Mouse (Mus musculus) kidney, adult 10 weeks (tissue): ENCODE data around the gene C530008M17Rik. TPM values are rescaled to one million over a fixed set of nuclear protein-coding genes. Genes with fewer than 3 reads are reported as not detected.

Source experiments
- polyA plus RNA-seq: library from polyadenylated mRNA; stranded (reverse); fragments of 350-450 nt; fragmentation: Illumina TruSeq; extraction: RNeasy Lipid Tissue Mini Kit (QIAGEN cat#74804); gene quantifications from one replicate; pipeline ENCODE4 v1.2.3, GENCODE M21; 2014; ENCODE audit warnings: low read depth, low replicate concordance

The C530008M17Rik gene
- 0.08 TPM for polyA plus RNA-seq

GRCm38 (mm10) chr5:76656212-76656611 lies at the start of gene C530008M17Rik:
C530008M17Rik (plus strand) TSS chr5:76656512.

GRCm38 (mm10) chr5:76905405-76906154 lies 249.3 kb downstream of the C530008M17Rik start, which contains the start of gene Aasdh:
Aasdh (minus strand) TSS chr5:76905514.

Other genes starting within 250 kb of the C530008M17Rik start
- gene Gm7271, start 172.5 kb upstream of the C530008M17Rik start, polyA plus RNA-seq, result not detected
- 69.4 TPM for gene Exoc1, start 127.2 kb upstream of the C530008M17Rik start, polyA plus RNA-seq
- gene Cep135, start 67.8 kb upstream of the C530008M17Rik start, polyA plus RNA-seq, result 7.1 TPM
- gene Aasdh, start 249.0 kb downstream of the C530008M17Rik start, polyA plus RNA-seq, result 23.5 TPM